Mouse (Mus musculus) myocyte (in vitro differentiated cells): ENCODE measurements around the gene Ogfod3. TPM values are rescaled to one million over a fixed set of nuclear protein-coding genes. Genes with fewer than 3 reads are reported as not detected.

Experiments
- H3K27me3 ChIP-seq: one replicate; pipeline ENCODE4 v1.6.1; 2011; ENCODE audit not compliant: control insufficient read depth, insufficient read depth, insufficient read length
- H3K36me3 ChIP-seq: one replicate; pipeline ENCODE4 v1.6.1; 2011; ENCODE audit not compliant: control insufficient read depth, insufficient read depth
- H3K4me2 ChIP-seq: one replicate; pipeline ENCODE4 v1.6.1; 2011; ENCODE audit warnings: low read depth, control low read depth
- H3K4me3 ChIP-seq: one replicate; pipeline ENCODE4 v1.5.1; 2011; ENCODE audit warnings: mild to moderate bottlenecking, control low read depth, moderate library complexity
- H3K79me2 ChIP-seq: one replicate; pipeline ENCODE4 v1.6.1; 2011; ENCODE audit not compliant: control insufficient read depth, insufficient read depth
- H3ac ChIP-seq: one replicate; pipeline ENCODE4 v1.6.1; 2011; ENCODE audit not compliant: control insufficient read depth, insufficient read length
- CEBPB ChIP-seq: IDR thresholded peaks from 2 replicates; pipeline ENCODE4 v1.6.1; 2011; ENCODE audit warnings: mild to moderate bottlenecking, moderate library complexity; ENCODE audit not compliant: poor library complexity, insufficient read depth, severe bottlenecking
- E2F4 ChIP-seq: IDR thresholded peaks from one replicate; pipeline ENCODE4 v1.6.1; 2011; ENCODE audit warnings: mild to moderate bottlenecking, control low read depth, moderate library complexity; ENCODE audit not compliant: insufficient read depth
- MAX ChIP-seq: IDR thresholded peaks from one replicate; pipeline ENCODE4 v1.6.1; 2011; ENCODE audit warnings: low read depth, mild to moderate bottlenecking, control low read depth
- MYOD1 ChIP-seq, 3 experiments: IDR thresholded peaks; one replicate each; pipeline ENCODE4 v1.6.1; 2011; ENCODE audit warnings: control low read depth in 2 of 3, low read depth in 2 of 3, mild to moderate bottlenecking in 2 of 3, moderate library complexity in 1 of 3; ENCODE audit not compliant: insufficient read length in 2 of 3, control insufficient read depth in 1 of 3
- MYOG ChIP-seq, 3 experiments: IDR thresholded peaks; one replicate each; pipeline ENCODE4 v1.6.1; 2011; ENCODE audit warnings: control low read depth in 2 of 3, low read depth in 2 of 3, mild to moderate bottlenecking in 2 of 3; ENCODE audit not compliant: insufficient read length in 2 of 3, control insufficient read depth in 1 of 3, insufficient read depth in 1 of 3
- POLR2A ChIP-seq: IDR thresholded peaks from one replicate; pipeline ENCODE4 v1.6.1; 2011; ENCODE audit warnings: low read depth, mild to moderate bottlenecking, control low read depth, moderate library complexity; ENCODE audit not compliant: insufficient read length
- POLR2AphosphoS2 ChIP-seq: IDR thresholded peaks from one replicate; pipeline ENCODE4 v1.6.1; 2011; ENCODE audit warnings: low read depth, control low read depth; ENCODE audit not compliant: insufficient read length
- REST ChIP-seq: IDR thresholded peaks from one replicate; pipeline ENCODE4 v1.6.1; 2011; ENCODE audit warnings: mild to moderate bottlenecking, control low read depth, moderate library complexity; ENCODE audit not compliant: insufficient read depth, insufficient read length
- SRF ChIP-seq: IDR thresholded peaks from one replicate; pipeline ENCODE4 v1.6.1; 2011; ENCODE audit warnings: low read depth; ENCODE audit not compliant: control insufficient read depth, insufficient read length
- TCF12 ChIP-seq: IDR thresholded peaks from one replicate; pipeline ENCODE4 v1.6.1; 2011; ENCODE audit warnings: mild to moderate bottlenecking, control low read depth; ENCODE audit not compliant: poor library complexity, insufficient read depth, severe bottlenecking
- TCF3 ChIP-seq: IDR thresholded peaks from one replicate; pipeline ENCODE4 v1.6.1; 2011; ENCODE audit warnings: low read depth, control low read depth; ENCODE audit not compliant: insufficient read length
- USF1 ChIP-seq: IDR thresholded peaks from one replicate; pipeline ENCODE4 v1.6.1; 2011; ENCODE audit warnings: low read depth, mild to moderate bottlenecking, control low read depth, moderate library complexity
- polyA plus RNA-seq: library from polyadenylated mRNA; unstranded; fragments of >200 nt; fragmentation: generic; extraction: Trizol; gene quantifications from one replicate; pipeline ENCODE4 v1.2.1, GENCODE M21; 2012; ENCODE audit warnings: missing spikeins

The Ogfod3 gene
- polyA plus RNA-seq, 1 experiment, result 12.5 TPM

- no peak overlapping the region for H3K4me3 ChIP-seq
- no peak overlapping the region for H3ac ChIP-seq
- no peaks in the 10 kb centered on the region for H3K79me2 ChIP-seq
- TF ChIP-seq POLR2AphosphoS2 (no peak), TCF12 (no peak), REST (no peak), MYOG (IDR thresholded peaks at IDR 0.05; ENCODE audit: control insufficient read depth in 1 of 3, insufficient read depth in 1 of 3, insufficient read length in 2 of 3, low read depth in 2 of 3) (no peak), SRF (no peak), MYOD1 (IDR thresholded peaks at IDR 0.05; ENCODE audit: control insufficient read depth in 1 of 3, insufficient read length in 2 of 3, low read depth in 2 of 3) (no peak), TCF3 (no peak), MAX (no peak), POLR2A (no peak), CEBPB (no peak), E2F4 (no peak), USF1 (no peak)
- H3K36me3 ChIP-seq, result no peaks in the 10 kb centered on the region
- no peaks in the 10 kb centered on the region for H3K27me3 ChIP-seq
- H3K4me2 ChIP-seq, result no peak overlapping the region
Measured at GRCm38 (mm10) chr11:121231191-121231590, 26.7 kb upstream of the Ogfod3 start.

- H3K27me3 ChIP-seq, result no peaks in the 10 kb centered on the region
- H3K79me2 ChIP-seq, result no peaks in the 10 kb centered on the region
- peak within 1 kb of the TSS; percentile 63 for H3K4me3 ChIP-seq
- no peak for TF ChIP-seq TCF12
- peak; percentile 32 for TF ChIP-seq POLR2AphosphoS2
- TF ChIP-seq POLR2A, result peak; percentile 71
- peak within 1 kb of the TSS; percentile 99 for H3K4me2 ChIP-seq
- H3ac ChIP-seq, result peak within 1 kb of the TSS; percentile 33
- peaks cover 14% of the 10 kb centered on the region for H3K36me3 ChIP-seq
Measured at GRCm38 (mm10) chr11:121229018-121229439, 24.5 kb upstream of the Ogfod3 start, which contains the start of gene Cybc1. TSS of gene Cybc1 (minus strand) at chr11:121229322.

GRCm38 (mm10) chr11:121228129-121229017 is 23.9 kb upstream of the Ogfod3 start:
- Histone ChIP-seq H3ac (peak overlapping the region; percentile 33), H3K27me3 (no peaks in the 10 kb centered on the region), H3K36me3 (peaks cover 19% of the 10 kb centered on the region), H3K4me3 (peak overlapping the region; percentile 63), H3K79me2 (no peaks in the 10 kb centered on the region), H3K4me2 (peak overlapping the region; percentile 99)
- TF ChIP-seq CEBPB (no peak), TCF3 (no peak), E2F4 (no peak), POLR2A (no peak), REST (no peak), USF1 (no peak), MAX (no peak), SRF (no peak)

- no peak overlapping the region for H3K4me3 ChIP-seq
- H3K36me3 ChIP-seq, result peaks cover 30% of the 10 kb centered on the region
- no peak overlapping the region for H3ac ChIP-seq
- H3K4me2 ChIP-seq, result no peak overlapping the region
- peak; percentile 17 for TF ChIP-seq POLR2AphosphoS2
- TF ChIP-seq TCF12, result no peak
- H3K27me3 ChIP-seq, result no peaks in the 10 kb centered on the region
- H3K79me2 ChIP-seq, result no peaks in the 10 kb centered on the region
Measured at GRCm38 (mm10) chr11:121221321-121222010, 17.0 kb upstream of the Ogfod3 start.

GRCm38 (mm10) chr11:121220771-121221170 is 16.3 kb upstream of the Ogfod3 start:
- TF ChIP-seq MYOD1 (IDR thresholded peaks at IDR 0.05; ENCODE audit: control insufficient read depth in 1 of 3, insufficient read length in 2 of 3, low read depth in 2 of 3) (no peak), SRF (no peak), MYOG (IDR thresholded peaks at IDR 0.05; ENCODE audit: control insufficient read depth in 1 of 3, insufficient read depth in 1 of 3, insufficient read length in 2 of 3, low read depth in 2 of 3) (no peak), USF1 (no peak), REST (no peak), TCF12 (no peak), POLR2AphosphoS2 (no peak)
- no peak overlapping the region for H3K4me2 ChIP-seq
- no peak overlapping the region for H3K4me3 ChIP-seq
- H3K27me3 ChIP-seq, result no peaks in the 10 kb centered on the region
- no peaks in the 10 kb centered on the region for H3K79me2 ChIP-seq
- peaks cover 26% of the 10 kb centered on the region for H3K36me3 ChIP-seq
- H3ac ChIP-seq, result no peak overlapping the region
